15 mouse cellular contexts compared by ENCODE assay signal in genomic region chr1:35415646-35416045, GRCm38 (mm10).
DNase-seq lines count a peak whose midpoint lies in the region; ATAC-seq and TF ChIP-seq lines count a peak whose summit lies in the region.
"Had no signal": no experiment of that assay in that cellular context is flagged by ENCODE, and none has a peak within 500 bp of the region (broad histone marks: within the 10 kb centered on the region; RNA-seq: fewer than 3 reads in every experiment).

No protein-coding gene starts in this region.

- H3K4me2 ChIP-seq in heart, embryonic 11.5 days: no peak overlapping the region
- no peak overlapping the region for H3K4me2 ChIP-seq in midbrain, postnatal 0 days (ENCODE audit: low read depth, low read length, poor library complexity, severe bottlenecking)
- no peak overlapping the region for H3K4me2 ChIP-seq in midbrain, embryonic 16.5 days (ENCODE audit: low read length)
- H3K4me2 ChIP-seq: intestine, embryonic 15.5 days; stomach, embryonic 15.5 days had no signal

- H3K27ac ChIP-seq in heart, embryonic 11.5 days (ENCODE audit: low read depth, low read length): no peak overlapping the region
- H3K27ac ChIP-seq in midbrain, postnatal 0 days (ENCODE audit: low read depth, low read length): no peak overlapping the region
- no peak overlapping the region for H3K27ac ChIP-seq in midbrain, embryonic 16.5 days (ENCODE audit: low read length)
- H3K27ac ChIP-seq: forebrain, embryonic 10.5 days; intestine, embryonic 15.5 days; stomach, embryonic 15.5 days had no signal

- H3K36me3 ChIP-seq in heart, embryonic 11.5 days (ENCODE audit: control insufficient read depth, insufficient read depth, low read length): no peaks in the 10 kb centered on the region
- no peaks in the 10 kb centered on the region for H3K36me3 ChIP-seq in midbrain, postnatal 0 days (ENCODE audit: insufficient read depth, low read length)
- no peaks in the 10 kb centered on the region for H3K36me3 ChIP-seq in midbrain, embryonic 16.5 days (ENCODE audit: control insufficient read depth, insufficient read depth, low read length)
- H3K36me3 ChIP-seq: forebrain, embryonic 10.5 days; intestine, embryonic 15.5 days; stomach, embryonic 15.5 days had no signal

- TF ChIP-seq CTCF in midbrain, postnatal 0 days (IDR thresholded peaks at IDR 0.05): no peak

- ATAC-seq in heart, embryonic 11.5 days (replicated peaks; ENCODE audit: insufficient number of reproducible peaks, low FRiP score, low TSS enrichment): no peak
- ATAC-seq in midbrain, postnatal 0 days (ENCODE audit: low FRiP score): no peak
- ATAC-seq in midbrain, embryonic 16.5 days: no peak
- ATAC-seq in megakaryocyte-erythroid progenitor cell, adult 5-6 weeks (replicated peaks; ENCODE audit: low FRiP score, low TSS enrichment, poor library complexity, severe bottlenecking): no peak
- ATAC-seq: intestine, embryonic 15.5 days had no signal

- no peaks in the 10 kb centered on the region for H3K4me1 ChIP-seq in heart, embryonic 11.5 days (ENCODE audit: control insufficient read depth, insufficient read depth, low read length)
- H3K4me1 ChIP-seq in midbrain, postnatal 0 days (ENCODE audit: insufficient read depth, low read length): no peaks in the 10 kb centered on the region
- no peaks in the 10 kb centered on the region for H3K4me1 ChIP-seq in midbrain, embryonic 16.5 days (ENCODE audit: control insufficient read depth, insufficient read depth, low read length)
- H3K4me1 ChIP-seq: intestine, embryonic 15.5 days; stomach, embryonic 15.5 days had no signal

- H3K4me3 ChIP-seq in heart, embryonic 11.5 days (ENCODE audit: low read depth, low read length): no peak overlapping the region
- H3K4me3 ChIP-seq in midbrain, postnatal 0 days (ENCODE audit: low read depth, low read length): no peak overlapping the region
- no peak overlapping the region for H3K4me3 ChIP-seq in midbrain, embryonic 16.5 days (ENCODE audit: low read depth, low read length)
- H3K4me3 ChIP-seq: forebrain, embryonic 10.5 days; intestine, embryonic 15.5 days; stomach, embryonic 15.5 days had no signal

- WGBS in heart, embryonic 11.5 days (ENCODE audit: insufficient replicate concordance): 66% methylated on average over 1 of the region's 1 CpGs
- 65% methylated on average over 1 of the region's 1 CpGs for WGBS in midbrain, postnatal 0 days
- WGBS in midbrain, embryonic 16.5 days: 59% methylated on average over 1 of the region's 1 CpGs

- H3K9me3 ChIP-seq in heart, embryonic 11.5 days (replicated peaks; ENCODE audit: control insufficient read depth, low read length): no peaks in the 10 kb centered on the region
- H3K9me3 ChIP-seq in midbrain, postnatal 0 days (ENCODE audit: low read length): no peaks in the 10 kb centered on the region
- no peaks in the 10 kb centered on the region for H3K9me3 ChIP-seq in midbrain, embryonic 16.5 days (replicated peaks; ENCODE audit: control insufficient read depth, low read length, poor library complexity, severe bottlenecking)
- H3K9me3 ChIP-seq: forebrain, embryonic 10.5 days; intestine, embryonic 15.5 days; stomach, embryonic 15.5 days had no signal

- DNase-seq in heart, adult 9 months (ENCODE audit: low spot score in 2 of 2): peak; percentile 17 to 19
- DNase-seq in midbrain, postnatal 0 days (ENCODE audit: low spot score): peak; percentile 37
- DNase-seq in fibroblast of lung, adult 2 months (ENCODE audit: low read depth): peak; percentile 4
- DNase-seq in lung, postnatal 36 days: peak; percentile 30
- DNase-seq: adrenal gland, adult 2 months; cerebellum, postnatal 10 days; kidney, postnatal 10 days; right cerebral cortex, postnatal 25 days; thymus, postnatal 14 days had no signal

- H3K9ac ChIP-seq in heart, embryonic 11.5 days (ENCODE audit: low read depth, low read length): no peak overlapping the region
- no peak overlapping the region for H3K9ac ChIP-seq in midbrain, postnatal 0 days (replicated peaks; ENCODE audit: low read length, poor library complexity, severe bottlenecking)
- H3K9ac ChIP-seq in midbrain, embryonic 16.5 days (ENCODE audit: low read depth, low read length): no peak overlapping the region
- H3K9ac ChIP-seq: intestine, embryonic 15.5 days; stomach, embryonic 15.5 days had no signal

- no peaks in the 10 kb centered on the region for H3K27me3 ChIP-seq in heart, embryonic 11.5 days (ENCODE audit: control insufficient read depth, insufficient read depth, low read length)
- no peaks in the 10 kb centered on the region for H3K27me3 ChIP-seq in midbrain, postnatal 0 days (ENCODE audit: insufficient read depth, low read length)
- no peaks in the 10 kb centered on the region for H3K27me3 ChIP-seq in midbrain, embryonic 16.5 days (ENCODE audit: control insufficient read depth, insufficient read depth, low read depth, low read length)
- H3K27me3 ChIP-seq: intestine, embryonic 15.5 days; stomach, embryonic 15.5 days had no signal
